Mouse (Mus musculus): ENCODE results near the gene Whamm. TPM values are rescaled to one million over a fixed set of nuclear protein-coding genes. Genes with fewer than 3 reads are reported as not detected.

The Whamm gene
- polyA plus RNA-seq, 1 experiment from 2014 or later = 4.3 TPM

- WGBS = 68% methylated on average over 1 of the region's 1 CpGs
- ATAC-seq = no peak
- Histone ChIP-seq H3K27ac (ENCODE audit: low read length) (no peak overlapping the region), H3K27me3 (ENCODE audit: control insufficient read depth, insufficient read depth, low read depth, low read length) (no peaks in the 10 kb centered on the region), H3K9me3 (replicated peaks; ENCODE audit: control insufficient read depth, low read length, poor library complexity, severe bottlenecking) (no peaks in the 10 kb centered on the region), H3K36me3 (ENCODE audit: control insufficient read depth, insufficient read depth, low read length) (no peaks in the 10 kb centered on the region), H3K9ac (ENCODE audit: low read depth, low read length) (no peak overlapping the region), H3K4me3 (ENCODE audit: low read depth, low read length) (no peak overlapping the region), H3K4me2 (ENCODE audit: low read length) (no peak overlapping the region), H3K4me1 (ENCODE audit: control insufficient read depth, insufficient read depth, low read length) (no peaks in the 10 kb centered on the region; the same call in 1 of the 2 replicates)
These were observed 30.1 kb upstream of the Whamm start for GRCm38 (mm10) chr7:81540999-81541398.

GRCm38 (mm10) chr7:81541924-81542524, 29.0 kb upstream of the Whamm start:
- Histone ChIP-seq H3K4me3 (ENCODE audit: low read depth, low read length) (no peak overlapping the region), H3K4me2 (ENCODE audit: low read length) (no peak overlapping the region), H3K9ac (ENCODE audit: low read depth, low read length) (no peak overlapping the region), H3K4me1 (ENCODE audit: control insufficient read depth, insufficient read depth, low read length) (no peaks in the 10 kb centered on the region; the same call in 1 of the 2 replicates), H3K27me3 (ENCODE audit: control insufficient read depth, insufficient read depth, low read depth, low read length) (no peaks in the 10 kb centered on the region), H3K27ac (ENCODE audit: low read length) (no peak overlapping the region), H3K36me3 (ENCODE audit: control insufficient read depth, insufficient read depth, low read length) (no peaks in the 10 kb centered on the region), H3K9me3 (replicated peaks; ENCODE audit: control insufficient read depth, low read length, poor library complexity, severe bottlenecking) (no peaks in the 10 kb centered on the region)
- no peak for ATAC-seq
- WGBS = 87% methylated on average over 7 of the region's 7 CpGs

- Histone ChIP-seq H3K9me3 (replicated peaks; ENCODE audit: control insufficient read depth, low read length, poor library complexity, severe bottlenecking) (no peaks in the 10 kb centered on the region), H3K4me2 (ENCODE audit: low read length) (no peak overlapping the region), H3K27ac (ENCODE audit: low read length) (no peak overlapping the region), H3K36me3 (ENCODE audit: control insufficient read depth, insufficient read depth, low read length) (no peaks in the 10 kb centered on the region), H3K4me3 (ENCODE audit: low read depth, low read length) (no peak overlapping the region), H3K9ac (ENCODE audit: low read depth, low read length) (no peak overlapping the region), H3K4me1 (ENCODE audit: control insufficient read depth, insufficient read depth, low read length) (no peaks in the 10 kb centered on the region; the same call in 1 of the 2 replicates), H3K27me3 (ENCODE audit: control insufficient read depth, insufficient read depth, low read depth, low read length) (no peaks in the 10 kb centered on the region)
- no peak for ATAC-seq
- 82% methylated on average over 8 of the region's 8 CpGs for WGBS
These were observed 28.1 kb upstream of the Whamm start for GRCm38 (mm10) chr7:81542934-81543333.

GRCm38 (mm10) chr7:81548864-81549263, 22.2 kb upstream of the Whamm start:
- no peaks in the 10 kb centered on the region for H3K36me3 ChIP-seq (ENCODE audit: control insufficient read depth, insufficient read depth, low read length)
- no peaks in the 10 kb centered on the region for H3K9me3 ChIP-seq (replicated peaks; ENCODE audit: control insufficient read depth, low read length, poor library complexity, severe bottlenecking)
- no peak overlapping the region for H3K9ac ChIP-seq (ENCODE audit: low read depth, low read length)
- no peak overlapping the region for H3K4me2 ChIP-seq (ENCODE audit: low read length)
- H3K27ac ChIP-seq (ENCODE audit: low read length) = no peak overlapping the region
- H3K4me3 ChIP-seq (ENCODE audit: low read depth, low read length) = no peak overlapping the region
- H3K4me1 ChIP-seq (ENCODE audit: control insufficient read depth, insufficient read depth, low read length) = 0 out of 2 replicates have a peak, but pooled peaks cover 3% of the 10 kb centered on the region
- H3K27me3 ChIP-seq (ENCODE audit: control insufficient read depth, insufficient read depth, low read depth, low read length) = no peaks in the 10 kb centered on the region
- 77% methylated on average over 11 of the region's 11 CpGs for WGBS
- ATAC-seq = no peak

GRCm38 (mm10) chr7:81553589-81553988, 17.5 kb upstream of the Whamm start:
- no peaks in the 10 kb centered on the region for H3K9me3 ChIP-seq (replicated peaks; ENCODE audit: control insufficient read depth, low read length, poor library complexity, severe bottlenecking)
- WGBS = 38% methylated on average over 4 of the region's 4 CpGs
- no peak overlapping the region for H3K4me2 ChIP-seq (ENCODE audit: low read length)
- H3K27me3 ChIP-seq (ENCODE audit: control insufficient read depth, insufficient read depth, low read depth, low read length) = no peaks in the 10 kb centered on the region
- no peak overlapping the region for H3K27ac ChIP-seq (ENCODE audit: low read length)
- ATAC-seq = no peak
- no peak overlapping the region for H3K9ac ChIP-seq (ENCODE audit: low read depth, low read length)
- no peaks in the 10 kb centered on the region for H3K36me3 ChIP-seq (ENCODE audit: control insufficient read depth, insufficient read depth, low read length)
- H3K4me1 ChIP-seq (ENCODE audit: control insufficient read depth, insufficient read depth, low read length) = 0 out of 2 replicates have a peak, but pooled peaks cover 3% of the 10 kb centered on the region
- no peak overlapping the region for H3K4me3 ChIP-seq (ENCODE audit: low read depth, low read length)

GRCm38 (mm10) chr7:81554369-81554768, 16.7 kb upstream of the Whamm start:
- WGBS = 88% methylated on average over 2 of the region's 2 CpGs

GRCm38 (mm10) chr7:81556839-81557238, 14.2 kb upstream of the Whamm start:
- no peak for ATAC-seq
- 87% methylated on average over 4 of the region's 4 CpGs for WGBS
- H3K9ac ChIP-seq (ENCODE audit: low read depth, low read length) = no peak overlapping the region
- no peak overlapping the region for H3K4me2 ChIP-seq (ENCODE audit: low read length)
- peaks cover 9% of the 10 kb centered on the region; the same call in 1 of the 2 replicates for H3K4me1 ChIP-seq (ENCODE audit: control insufficient read depth, insufficient read depth, low read length)
- no peak overlapping the region for H3K4me3 ChIP-seq (ENCODE audit: low read depth, low read length)
- no peaks in the 10 kb centered on the region for H3K27me3 ChIP-seq (ENCODE audit: control insufficient read depth, insufficient read depth, low read depth, low read length)
- H3K36me3 ChIP-seq (ENCODE audit: control insufficient read depth, insufficient read depth, low read length) = no peaks in the 10 kb centered on the region
- no peaks in the 10 kb centered on the region for H3K9me3 ChIP-seq (replicated peaks; ENCODE audit: control insufficient read depth, low read length, poor library complexity, severe bottlenecking)
- no peak overlapping the region for H3K27ac ChIP-seq (ENCODE audit: low read length)

More at GRCm38 (mm10) chr7:81554369-81554768, 16.7 kb upstream of the Whamm start:
- no peak overlapping the region for H3K9ac ChIP-seq (ENCODE audit: low read depth, low read length)
- H3K9me3 ChIP-seq (replicated peaks; ENCODE audit: control insufficient read depth, low read length, poor library complexity, severe bottlenecking) = no peaks in the 10 kb centered on the region
- no peaks in the 10 kb centered on the region for H3K27me3 ChIP-seq (ENCODE audit: control insufficient read depth, insufficient read depth, low read depth, low read length)
- H3K4me2 ChIP-seq (ENCODE audit: low read length) = no peak overlapping the region
- ATAC-seq = no peak
- H3K4me1 ChIP-seq (ENCODE audit: control insufficient read depth, insufficient read depth, low read length) = 0 out of 2 replicates have a peak, but pooled peaks cover 3% of the 10 kb centered on the region
- H3K4me3 ChIP-seq (ENCODE audit: low read depth, low read length) = no peak overlapping the region
- H3K36me3 ChIP-seq (ENCODE audit: control insufficient read depth, insufficient read depth, low read length) = no peaks in the 10 kb centered on the region
- no peak overlapping the region for H3K27ac ChIP-seq (ENCODE audit: low read length)

GRCm38 (mm10) chr7:81557252-81557984, 13.6 kb upstream of the Whamm start:
- Histone ChIP-seq H3K9ac (ENCODE audit: low read depth, low read length) (no peak overlapping the region), H3K4me1 (ENCODE audit: control insufficient read depth, insufficient read depth, low read length) (peaks cover 9% of the 10 kb centered on the region; the same call in 1 of the 2 replicates), H3K36me3 (ENCODE audit: control insufficient read depth, insufficient read depth, low read length) (no peaks in the 10 kb centered on the region), H3K27me3 (ENCODE audit: control insufficient read depth, insufficient read depth, low read depth, low read length) (no peaks in the 10 kb centered on the region), H3K27ac (ENCODE audit: low read length) (no peak overlapping the region), H3K4me3 (ENCODE audit: low read depth, low read length) (no peak overlapping the region), H3K9me3 (replicated peaks; ENCODE audit: control insufficient read depth, low read length, poor library complexity, severe bottlenecking) (no peaks in the 10 kb centered on the region), H3K4me2 (ENCODE audit: low read length) (no peak overlapping the region)
- WGBS = 83% methylated on average over 7 of the region's 7 CpGs
- ATAC-seq = no peak

GRCm38 (mm10) chr7:81557985-81558360, 13.1 kb upstream of the Whamm start:
- no peak overlapping the region for H3K27ac ChIP-seq (ENCODE audit: low read length)
- no peaks in the 10 kb centered on the region for H3K9me3 ChIP-seq (replicated peaks; ENCODE audit: control insufficient read depth, low read length, poor library complexity, severe bottlenecking)
- H3K36me3 ChIP-seq (ENCODE audit: control insufficient read depth, insufficient read depth, low read length) = no peaks in the 10 kb centered on the region
- H3K4me1 ChIP-seq (ENCODE audit: control insufficient read depth, insufficient read depth, low read length) = peaks cover 9% of the 10 kb centered on the region; the same call in 1 of the 2 replicates
- H3K4me3 ChIP-seq (ENCODE audit: low read depth, low read length) = no peak overlapping the region
- no peak overlapping the region for H3K4me2 ChIP-seq (ENCODE audit: low read length)
- H3K9ac ChIP-seq (ENCODE audit: low read depth, low read length) = no peak overlapping the region
- WGBS = 73% methylated on average over 4 of the region's 4 CpGs
- ATAC-seq = no peak
- H3K27me3 ChIP-seq (ENCODE audit: control insufficient read depth, insufficient read depth, low read depth, low read length) = no peaks in the 10 kb centered on the region

Measured in midbrain, embryonic 16.5 days (tissue).